Mouse (Mus musculus): ENCODE measurements around the gene Surf1.

DNA sequence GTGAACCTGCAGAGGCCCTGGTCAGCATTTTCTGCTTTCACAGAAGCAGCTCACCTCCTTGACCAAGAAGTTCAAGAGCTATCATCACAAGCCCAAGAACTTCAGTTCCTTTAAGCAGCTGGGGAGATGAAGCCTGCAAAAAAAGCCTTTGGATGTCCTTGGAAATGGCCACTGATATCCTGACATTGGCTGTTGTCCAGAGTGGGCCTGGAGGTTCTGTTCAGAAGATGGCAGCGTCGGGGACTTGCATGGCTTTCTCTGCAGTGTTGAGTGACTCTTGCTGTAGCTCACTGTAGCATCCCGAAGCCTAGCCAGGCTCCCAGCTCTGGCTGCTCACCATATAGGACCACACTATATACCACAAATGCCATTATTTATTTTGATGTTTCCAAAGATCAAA is 3.4 kb upstream of the Surf1 start:
- TF ChIP-seq POLR2A (IDR thresholded peaks at IDR 0.05; ENCODE audit: low read depth, low read length), result no peak
- no peak for TF ChIP-seq CTCF (IDR thresholded peaks at IDR 0.05; ENCODE audit: borderline replicate concordance, insufficient read depth, low read length)

Measured in embryonic fibroblast, embryonic 13.5 days (primary cell).